Comparison of ENCODE assay signal across 5 mouse cellular contexts in the genomic region with DNA sequence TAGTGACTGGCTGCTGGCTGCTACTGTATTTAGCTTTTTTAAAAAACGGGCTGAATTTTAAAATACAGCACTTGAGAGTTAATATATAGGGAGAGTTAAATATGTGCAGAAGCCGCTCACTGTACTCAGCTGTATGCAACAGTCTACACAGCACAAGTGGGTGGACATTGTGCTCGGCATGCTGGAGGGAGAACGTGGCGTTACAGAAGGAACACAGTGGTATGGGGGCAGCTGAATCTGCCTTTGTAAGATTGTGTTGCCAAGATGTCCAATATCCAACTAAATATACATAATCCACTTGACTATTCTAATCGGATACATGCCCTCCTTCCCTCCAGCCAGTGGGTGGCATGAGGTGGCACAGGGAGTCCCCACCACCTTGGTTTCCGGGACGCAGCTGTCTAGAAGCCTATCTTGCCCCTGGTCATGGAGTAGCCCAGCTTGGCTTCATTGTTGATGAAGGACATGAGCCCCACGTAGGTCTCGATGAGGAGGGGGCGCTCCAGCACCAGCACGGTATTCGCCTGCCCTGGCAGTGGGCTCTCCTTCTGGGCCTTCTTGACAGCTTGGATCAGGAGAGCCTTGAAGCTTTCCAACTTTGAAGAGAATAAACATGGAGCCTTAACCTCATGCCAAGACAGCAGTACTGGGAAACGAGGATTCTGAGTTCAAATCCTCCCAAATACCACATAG. TPM values are rescaled to one million over a fixed set of nuclear protein-coding genes. Genes with fewer than 3 reads are reported as not detected.
"Had no signal": no experiment of that assay in that cellular context is flagged by ENCODE, and none has a peak within 500 bp of the region (broad histone marks: within the 10 kb centered on the region; RNA-seq: fewer than 3 reads in every experiment).

No protein-coding gene starts in this region.

- H3K4me3 ChIP-seq: intestine, embryonic 15.5 days had no signal

- H3K27ac ChIP-seq: intestine, embryonic 15.5 days; limb, embryonic 10.5 days; midbrain, embryonic 12.5 days; stomach, postnatal 0 days had no signal

RNA-seq across cellular contexts. Expression of a gene that starts 18.1 kb away (rescaled TPM):
- total RNA-seq: megakaryocyte-erythroid progenitor cell, adult 5-6 weeks had no signal
